Mouse (Mus musculus): ENCODE measurements around the gene Gucy1b1.

The Gucy1b1 gene

GRCm38 (mm10) chr3:82074201-82074851 lies at the start of gene Gucy1b1:
Gene Gucy1b1 (minus strand): TSS chr3:82074689.
- peak; percentile 79 to 89 for DNase-seq

- no peak for DNase-seq
Observed at GRCm38 (mm10) chr3:82118916-82119315, 44.4 kb upstream of the Gucy1b1 start.

DNA sequence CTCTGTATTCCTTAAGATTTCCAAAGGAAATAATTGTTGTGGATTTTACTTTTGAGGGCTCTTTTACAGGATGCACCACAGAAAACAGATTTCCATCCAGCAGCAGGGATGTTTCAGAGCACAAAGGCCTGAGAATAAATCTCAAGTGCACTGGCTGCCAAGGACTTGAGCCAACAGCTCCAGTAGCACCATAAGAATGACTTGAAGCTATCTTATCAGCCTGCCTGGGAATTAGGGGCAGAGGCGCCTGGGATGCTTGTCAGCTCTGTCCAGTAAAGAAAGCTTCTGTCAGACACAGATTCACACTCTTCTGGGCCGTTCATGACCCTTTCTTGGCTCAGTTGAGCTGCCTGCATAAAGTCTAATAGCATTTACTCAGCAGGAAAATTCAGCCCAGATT lies 38.0 kb upstream of the Gucy1b1 start:
- DNase-seq: peak; percentile 49 to 87

DNA sequence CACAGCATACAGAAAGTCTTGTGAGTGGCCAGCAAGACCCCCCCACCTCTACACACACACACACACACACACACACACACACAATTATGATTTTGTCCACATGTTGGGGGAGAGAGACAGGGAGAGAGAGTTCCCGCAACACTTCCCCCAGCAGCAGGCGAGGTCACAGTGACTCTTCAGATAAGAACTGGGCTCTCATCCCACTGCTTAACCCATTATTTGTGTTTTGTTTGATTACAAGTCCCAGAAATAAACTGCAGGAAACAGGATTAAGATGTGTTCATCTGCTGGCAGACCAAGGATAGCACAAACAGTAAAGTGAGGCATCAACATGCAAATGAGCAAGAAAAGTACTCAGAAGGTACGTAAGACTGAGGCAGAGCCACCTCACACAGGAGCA lies 37.5 kb upstream of the Gucy1b1 start:
- peak; percentile 21 to 60 for DNase-seq

- peak in 1 of 2 experiments; percentile 32 for DNase-seq
Observed at GRCm38 (mm10) chr3:82108951-82109350, 34.5 kb upstream of the Gucy1b1 start.

DNA sequence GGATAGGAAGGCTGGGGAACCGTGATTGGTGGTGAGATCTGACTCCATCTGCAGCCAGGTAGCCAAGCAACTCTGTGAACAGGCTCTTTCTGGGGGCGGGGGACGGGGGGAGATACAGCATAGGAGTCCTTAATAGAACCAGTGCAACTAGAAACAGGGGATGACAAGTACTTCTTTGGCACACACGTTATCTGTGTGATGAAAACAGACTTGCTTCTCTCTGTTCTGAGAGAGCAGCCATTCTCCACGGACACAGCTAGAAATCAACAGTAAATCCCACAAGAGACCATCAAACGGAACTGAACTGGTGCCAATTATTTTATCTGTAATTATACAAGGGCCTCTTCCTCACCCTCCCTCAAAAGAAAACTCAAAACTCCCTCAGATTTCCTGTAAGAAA lies 29.7 kb upstream of the Gucy1b1 start:
- DNase-seq: no peak

- no peak for DNase-seq
Observed at GRCm38 (mm10) chr3:82099127-82099526, 24.6 kb upstream of the Gucy1b1 start.

- no peak for DNase-seq
Observed at GRCm38 (mm10) chr3:82096801-82097200, 22.3 kb upstream of the Gucy1b1 start.

DNA sequence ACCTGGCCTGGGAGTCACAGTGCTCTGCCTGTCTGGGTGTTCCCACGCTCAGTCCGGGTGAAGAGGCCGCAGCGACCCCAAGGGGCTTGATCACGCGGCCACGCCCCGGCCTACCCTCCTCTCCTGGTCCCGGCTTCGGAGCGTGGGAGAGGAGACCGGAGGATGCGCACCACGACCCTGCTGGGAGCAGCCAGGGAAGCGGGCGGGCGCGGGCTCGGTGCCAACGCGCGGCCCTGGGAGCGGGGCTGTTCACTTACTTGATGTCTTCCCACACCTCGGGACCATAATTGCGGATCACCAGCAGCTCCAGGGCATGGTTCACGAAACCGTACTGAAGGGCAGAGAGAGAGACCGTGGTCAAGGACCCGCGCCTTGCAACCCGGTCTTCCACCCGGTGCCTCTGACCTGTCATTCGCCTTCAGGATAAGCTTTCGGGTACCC lies 728 bp downstream of the Gucy1b1 start:
- peak; percentile 72 to 88 for DNase-seq

- no peak for DNase-seq
Observed at GRCm38 (mm10) chr3:82067830-82068229, 6.7 kb downstream of the Gucy1b1 start.

DNA sequence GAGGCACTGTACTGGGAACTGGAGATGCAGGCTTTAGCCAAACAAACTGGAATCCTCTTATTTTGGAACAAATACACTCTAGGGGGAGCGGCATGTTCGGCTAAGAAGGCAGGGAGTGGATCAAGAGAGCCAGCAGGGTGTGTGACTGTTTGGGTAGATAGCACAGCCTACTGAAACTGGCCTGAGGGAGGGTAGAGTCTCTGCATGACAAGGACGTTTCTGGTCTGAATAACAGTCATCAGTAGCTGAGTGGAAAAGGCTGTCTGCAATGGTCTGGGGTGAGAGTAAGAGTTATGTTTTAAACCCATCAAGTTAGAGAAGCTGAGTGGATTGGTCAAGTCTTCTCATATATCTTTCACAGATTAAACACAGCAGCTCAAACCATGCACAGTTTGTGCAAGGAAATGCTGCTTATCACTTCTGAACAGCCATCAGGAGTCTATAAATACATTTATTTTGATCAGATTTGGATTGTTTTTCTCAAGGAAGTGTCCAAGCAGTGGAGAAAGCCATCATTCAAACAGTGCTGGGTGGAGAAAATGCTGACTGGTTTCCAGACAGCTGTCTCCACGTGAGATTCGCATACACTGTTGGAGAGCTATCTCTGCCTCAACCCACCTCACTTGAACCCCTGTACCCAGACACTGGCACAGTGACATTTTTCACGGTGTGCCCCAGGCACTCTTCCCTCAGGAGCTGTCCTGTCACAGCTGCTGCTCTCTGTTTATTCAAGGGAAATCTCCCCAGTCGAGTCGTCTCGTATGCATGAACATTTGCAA lies 12.9 kb downstream of the Gucy1b1 start:
- no peak for DNase-seq

DNA sequence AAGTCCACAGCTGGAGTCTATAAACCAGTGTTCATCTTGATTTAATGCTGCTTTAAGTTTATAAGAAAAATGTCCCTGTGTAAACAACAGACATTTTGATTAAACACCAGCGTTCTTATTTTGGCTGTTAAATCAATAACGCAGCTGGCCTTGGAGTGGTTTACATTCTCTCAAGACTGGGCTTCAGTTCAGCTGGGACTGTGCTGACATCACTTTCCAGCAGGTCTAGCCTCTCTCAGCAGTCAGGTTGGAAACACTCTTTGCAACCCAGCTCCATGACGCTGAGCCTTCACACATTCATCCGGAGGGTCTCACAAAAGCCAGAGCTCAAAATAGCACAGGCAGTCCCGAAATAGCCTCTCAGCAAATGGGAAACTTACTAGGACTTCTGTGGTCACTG lies 17.3 kb downstream of the Gucy1b1 start:
- DNase-seq: peak; percentile 62 to 81

DNA sequence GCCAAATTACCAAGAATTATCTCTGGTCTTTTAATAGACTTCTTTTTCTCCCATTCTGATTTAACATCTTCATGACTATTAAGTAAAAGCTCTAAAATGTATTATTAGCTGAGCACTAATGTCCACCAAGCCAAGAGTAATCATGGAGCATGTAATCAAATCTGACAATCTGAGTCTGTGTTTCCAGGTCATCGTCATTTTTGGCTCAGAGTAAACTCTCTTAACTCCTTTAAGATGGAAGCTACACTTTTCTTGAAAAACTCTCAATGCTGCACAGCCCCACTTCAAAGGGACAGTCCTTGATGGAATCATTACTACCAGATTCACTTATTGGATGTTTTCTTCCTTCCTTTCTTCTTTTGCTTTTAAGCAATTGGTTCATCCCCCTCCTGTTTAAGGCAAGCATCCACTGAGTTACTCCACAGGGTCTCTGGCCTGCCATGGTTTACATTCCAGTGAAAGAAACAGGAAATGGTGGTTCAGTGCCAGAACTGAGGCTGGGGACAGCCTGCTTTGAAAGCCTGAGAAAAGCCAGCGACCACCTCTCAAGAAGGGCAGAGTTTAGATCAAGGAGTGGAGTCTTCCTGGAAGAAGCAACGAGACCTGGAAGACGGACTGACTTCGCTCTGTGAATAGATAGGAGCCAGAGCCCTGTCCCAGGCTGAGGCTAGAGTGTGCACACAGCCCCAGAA lies 20.1 kb downstream of the Gucy1b1 start:
- peak; percentile 14 to 48 for DNase-seq

DNA sequence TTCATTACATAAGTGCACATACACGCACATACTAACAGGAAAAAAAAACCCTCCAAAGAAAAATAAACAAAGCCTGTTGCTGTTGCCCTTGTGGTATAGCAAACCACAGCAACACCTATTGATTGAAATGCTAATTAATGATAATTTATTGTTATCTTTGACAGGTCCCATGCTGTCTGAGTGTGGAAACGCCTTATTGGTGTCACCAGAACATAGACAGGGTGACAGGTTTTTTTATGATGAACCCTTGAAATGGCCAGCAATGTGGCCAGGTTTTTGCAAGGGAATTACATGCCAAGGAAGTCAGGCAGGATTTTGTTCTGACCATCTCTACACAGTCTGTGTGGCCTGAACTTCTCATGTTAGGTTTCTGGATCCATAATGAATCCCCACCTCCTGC lies 22.5 kb downstream of the Gucy1b1 start:
- DNase-seq: no peak

- DNase-seq: no peak
Observed at GRCm38 (mm10) chr3:82051468-82051867, 23.0 kb downstream of the Gucy1b1 start.

GRCm38 (mm10) chr3:82048681-82049080 lies 25.8 kb downstream of the Gucy1b1 start:
- DNase-seq: peak; percentile 31 to 35

DNA sequence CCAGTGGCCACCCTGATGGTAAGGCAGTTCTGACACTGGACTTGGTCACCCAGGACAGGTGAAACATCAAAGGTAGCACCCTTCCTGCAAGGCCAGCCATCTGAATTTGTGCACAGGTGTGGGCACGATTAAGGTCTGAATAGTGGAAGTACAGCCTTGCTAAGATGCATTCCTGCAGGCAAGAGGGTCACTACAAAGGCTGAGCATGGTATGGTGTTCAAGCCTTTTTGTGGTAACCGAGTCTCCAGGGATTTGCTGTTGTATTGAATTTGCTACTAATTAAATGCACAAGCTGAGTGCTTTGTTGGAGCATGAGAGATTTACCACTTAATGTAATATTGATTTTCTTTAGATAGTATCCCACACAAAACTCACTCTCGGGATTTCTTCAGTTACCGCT lies 26.4 kb downstream of the Gucy1b1 start:
- DNase-seq: no peak

DNA sequence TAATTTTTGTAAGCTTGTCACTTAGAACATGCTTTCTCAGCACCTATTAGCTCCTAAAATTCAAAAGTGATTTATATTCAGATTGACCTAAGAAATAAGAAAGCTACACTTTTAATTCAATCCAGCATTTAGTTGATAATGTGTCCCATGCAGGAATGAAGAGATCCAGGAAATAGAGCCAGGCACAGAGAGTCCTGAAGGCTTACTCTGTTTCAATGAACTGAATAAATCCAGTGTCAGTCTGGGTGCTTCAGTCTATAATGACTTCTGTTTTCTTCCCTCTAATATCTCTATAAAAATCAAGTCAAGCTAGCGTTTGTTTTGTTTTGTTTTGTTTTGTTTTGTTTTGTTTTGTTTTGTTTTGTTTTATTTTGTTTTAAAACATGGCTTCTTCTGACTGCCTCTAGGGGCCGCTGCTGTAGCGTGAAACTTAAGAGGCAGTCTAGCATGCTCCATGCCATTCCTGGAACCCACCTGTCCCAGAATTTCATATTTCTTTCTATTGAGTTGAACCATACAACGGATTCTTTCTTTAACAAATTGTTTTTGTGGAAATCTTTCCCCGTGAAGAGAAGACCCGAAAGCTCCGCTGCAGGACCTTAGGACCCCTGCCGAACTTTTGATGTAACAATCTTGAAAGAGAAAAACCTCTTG lies 27.3 kb downstream of the Gucy1b1 start:
- peak; percentile 46 to 54 for DNase-seq

GRCm38 (mm10) chr3:82046087-82046486 lies 28.4 kb downstream of the Gucy1b1 start:
- DNase-seq: no peak

DNA sequence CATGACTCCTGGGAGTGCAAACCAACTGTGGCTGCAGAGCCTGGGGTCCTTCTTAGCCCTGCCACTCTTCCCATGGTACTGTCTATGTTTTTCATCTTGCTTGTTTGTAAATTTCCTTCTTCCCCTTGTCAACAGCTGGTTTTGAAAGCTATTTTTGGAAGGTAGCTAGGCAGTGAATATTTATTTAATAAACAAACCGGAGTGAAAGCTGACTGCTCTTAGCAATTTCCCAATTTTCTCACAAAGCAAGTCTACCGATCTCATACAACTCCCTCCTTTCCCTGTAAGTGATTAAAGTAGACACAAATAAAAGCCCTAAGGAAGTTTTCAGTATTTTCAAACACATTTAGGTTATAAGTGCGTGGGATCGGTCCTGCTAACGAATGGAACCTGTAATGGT lies 29.6 kb downstream of the Gucy1b1 start:
- peak in 1 of 2 experiments; percentile 34 for DNase-seq

DNA sequence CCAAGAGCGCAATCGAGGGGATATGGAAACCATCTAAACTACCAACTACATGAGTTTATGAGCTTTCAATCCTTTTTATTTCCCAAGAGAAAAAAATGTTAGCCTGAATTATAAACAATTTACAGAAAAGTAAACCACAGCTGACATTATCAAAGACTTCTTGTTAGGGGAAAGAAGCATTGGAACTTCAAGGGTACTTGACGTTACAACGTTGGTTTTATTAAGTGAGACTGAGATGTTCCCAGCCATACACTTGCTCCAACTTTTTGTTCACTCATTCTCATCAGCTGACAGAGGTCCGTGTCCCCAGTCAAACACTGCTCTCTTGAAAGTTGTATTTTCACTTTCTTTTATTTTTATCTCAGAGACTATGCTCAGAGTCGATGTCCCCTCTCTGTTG lies 30.8 kb downstream of the Gucy1b1 start:
- no peak for DNase-seq

- DNase-seq: no peak
Observed at GRCm38 (mm10) chr3:82036262-82037044, 38.0 kb downstream of the Gucy1b1 start.

Measured in lung, postnatal 4 days (tissue).